Mouse (Mus musculus): ENCODE measurements around the gene Ntrk2. TPM values are rescaled to one million over a fixed set of nuclear protein-coding genes. Genes with fewer than 3 reads are reported as not detected.

Gene Ntrk2
- polyA plus RNA-seq, 2 experiments, result 0.04 to 0.07 TPM

DNA sequence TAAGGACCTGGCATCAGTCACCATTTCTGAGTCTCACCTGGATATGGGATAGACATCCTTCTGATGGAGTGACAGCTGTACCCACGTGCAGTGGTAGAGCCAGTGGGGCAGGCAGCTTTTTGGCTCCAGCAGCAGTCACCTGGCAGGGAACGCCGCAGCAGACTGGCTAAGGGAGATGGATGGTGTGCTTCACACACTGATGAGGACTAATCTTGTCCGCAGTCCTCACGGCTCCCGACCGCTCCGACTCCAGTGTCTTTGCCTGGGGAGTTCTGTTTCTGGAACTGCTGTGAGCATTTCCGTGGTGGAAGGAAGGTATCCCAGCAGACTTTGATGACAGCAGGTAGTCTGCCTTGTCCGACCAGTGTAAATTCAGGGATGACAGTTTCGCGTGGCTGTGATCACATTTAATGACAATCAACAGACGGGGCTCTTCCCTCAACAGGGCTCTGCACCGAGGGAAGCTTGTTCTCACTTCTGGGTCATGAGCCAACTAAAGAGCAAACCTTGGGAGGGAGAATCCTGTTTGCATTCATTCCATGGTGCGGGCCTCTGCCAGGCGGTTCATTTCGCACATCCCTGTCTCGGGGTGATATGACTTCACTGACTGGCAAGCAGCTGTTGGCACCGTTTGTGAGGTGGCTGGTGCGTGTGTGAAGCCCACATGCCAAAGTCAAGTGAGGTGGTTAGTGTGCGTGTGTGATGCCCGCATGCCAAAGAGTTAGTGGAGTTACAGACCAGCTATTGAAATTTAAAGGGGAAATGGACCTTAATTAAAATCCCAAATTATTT is 216.1 kb downstream of the Ntrk2 start:
- Histone ChIP-seq H3K4me3 (ENCODE audit: insufficient read depth in 1 of 2, low read depth in 2 of 2, low read length in 2 of 2) (no peak overlapping the region), H3K27me3 (ENCODE audit: control insufficient read depth, insufficient read depth, low read length) (no peaks in the 10 kb centered on the region), H3K4me2 (ENCODE audit: low read depth) (no peak overlapping the region), H3K4me1 (replicated peaks; ENCODE audit: control insufficient read depth in 2 of 2, insufficient read depth in 2 of 2, low read length in 1 of 2) (no peaks in the 10 kb centered on the region), H3K9me3 (ENCODE audit: control insufficient read depth, low read length) (no peaks in the 10 kb centered on the region), H3K9ac (replicated peaks) (no peak overlapping the region), H3K27ac (no peak overlapping the region), H3K36me3 (replicated peaks; ENCODE audit: control insufficient read depth, insufficient read depth, low read depth) (no peaks in the 10 kb centered on the region)
- 73% methylated on average over 22 of the region's 22 CpGs for WGBS (ENCODE audit: insufficient replicate concordance)
- ATAC-seq (ENCODE audit: insufficient read depth) (no peak), DNase-seq (ENCODE audit: low read depth in 3 of 3, low spot score in 3 of 3) (no peak)
- TF ChIP-seq EP300 (IDR thresholded peaks at IDR 0.05; ENCODE audit: low read depth), result no peak
- no peak for TF ChIP-seq CTCF (IDR thresholded peaks at IDR 0.05; ENCODE audit: low read depth)

DNA sequence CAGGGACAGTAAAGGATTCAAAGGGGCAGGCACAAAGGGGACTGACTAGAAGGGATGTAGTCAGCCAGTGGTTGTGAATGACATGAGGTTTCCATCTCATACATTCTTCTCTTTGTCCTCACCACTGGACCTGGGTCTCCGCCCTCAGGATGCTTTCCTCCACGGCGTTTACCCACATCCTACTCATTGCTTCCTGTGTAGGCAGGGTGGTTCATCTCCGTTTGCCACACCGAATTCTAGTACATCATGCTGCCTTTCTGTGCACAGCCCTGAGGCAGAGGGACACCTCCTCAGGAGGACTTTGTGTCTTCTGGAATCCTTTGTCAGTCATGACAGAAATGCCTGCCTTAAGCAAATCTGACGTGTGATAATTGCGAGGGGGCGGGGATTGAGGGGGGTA is 219.3 kb downstream of the Ntrk2 start:
- Histone ChIP-seq H3K4me3 (ENCODE audit: insufficient read depth in 1 of 2, low read depth in 2 of 2, low read length in 2 of 2) (no peak overlapping the region), H3K27ac (no peak overlapping the region), H3K36me3 (replicated peaks; ENCODE audit: control insufficient read depth, insufficient read depth, low read depth) (no peaks in the 10 kb centered on the region), H3K9me3 (ENCODE audit: control insufficient read depth, low read length) (no peaks in the 10 kb centered on the region), H3K4me1 (replicated peaks; ENCODE audit: control insufficient read depth in 2 of 2, insufficient read depth in 2 of 2, low read length in 1 of 2) (no peaks in the 10 kb centered on the region), H3K9ac (replicated peaks) (no peak overlapping the region), H3K4me2 (ENCODE audit: low read depth) (no peak overlapping the region), H3K27me3 (ENCODE audit: control insufficient read depth, insufficient read depth, low read length) (no peaks in the 10 kb centered on the region)
- ATAC-seq (ENCODE audit: insufficient read depth) (no peak), DNase-seq (ENCODE audit: low read depth in 3 of 3, low spot score in 3 of 3) (no peak)
- no peak for TF ChIP-seq EP300 (IDR thresholded peaks at IDR 0.05; ENCODE audit: low read depth)
- no peak for TF ChIP-seq CTCF (IDR thresholded peaks at IDR 0.05; ENCODE audit: low read depth)
- WGBS (ENCODE audit: insufficient replicate concordance), result 40% methylated on average over 8 of the region's 8 CpGs

- Histone ChIP-seq H3K9ac (replicated peaks) (no peak overlapping the region), H3K36me3 (replicated peaks; ENCODE audit: control insufficient read depth, insufficient read depth, low read depth) (no peaks in the 10 kb centered on the region), H3K27ac (no peak overlapping the region), H3K4me1 (replicated peaks; ENCODE audit: control insufficient read depth in 2 of 2, insufficient read depth in 2 of 2, low read length in 1 of 2) (no peaks in the 10 kb centered on the region), H3K9me3 (ENCODE audit: control insufficient read depth, low read length) (no peaks in the 10 kb centered on the region), H3K27me3 (ENCODE audit: control insufficient read depth, insufficient read depth, low read length) (no peaks in the 10 kb centered on the region), H3K4me3 (ENCODE audit: insufficient read depth in 1 of 2, low read depth in 2 of 2, low read length in 2 of 2) (no peak overlapping the region), H3K4me2 (ENCODE audit: low read depth) (no peak overlapping the region)
- ATAC-seq (ENCODE audit: insufficient read depth), result no peak
- WGBS (ENCODE audit: insufficient replicate concordance), result 62% methylated on average over 9 of the region's 9 CpGs
- DNase-seq (ENCODE audit: low read depth in 3 of 3, low spot score in 3 of 3), result no peak
- no peak for TF ChIP-seq EP300 (IDR thresholded peaks at IDR 0.05; ENCODE audit: low read depth)
These were observed 221.1 kb downstream of the Ntrk2 start for GRCm38 (mm10) chr13:59027436-59027835.

GRCm38 (mm10) chr13:59028546-59028945 is 222.2 kb downstream of the Ntrk2 start:
- no peak for DNase-seq (ENCODE audit: low read depth in 3 of 3, low spot score in 3 of 3)
- TF ChIP-seq EP300 (IDR thresholded peaks at IDR 0.05; ENCODE audit: low read depth) (no peak), CTCF (IDR thresholded peaks at IDR 0.05; ENCODE audit: low read depth) (no peak)
- Histone ChIP-seq H3K27ac (no peak overlapping the region), H3K9me3 (ENCODE audit: control insufficient read depth, low read length) (no peaks in the 10 kb centered on the region), H3K4me2 (ENCODE audit: low read depth) (no peak overlapping the region), H3K4me3 (ENCODE audit: insufficient read depth in 1 of 2, low read depth in 2 of 2, low read length in 2 of 2) (no peak overlapping the region), H3K27me3 (ENCODE audit: control insufficient read depth, insufficient read depth, low read length) (no peaks in the 10 kb centered on the region), H3K36me3 (replicated peaks; ENCODE audit: control insufficient read depth, insufficient read depth, low read depth) (no peaks in the 10 kb centered on the region), H3K4me1 (replicated peaks; ENCODE audit: control insufficient read depth in 2 of 2, insufficient read depth in 2 of 2, low read length in 1 of 2) (no peaks in the 10 kb centered on the region), H3K9ac (replicated peaks) (no peak overlapping the region)
- 65% methylated on average over 4 of the region's 4 CpGs for WGBS (ENCODE audit: insufficient replicate concordance)
- no peak for ATAC-seq (ENCODE audit: insufficient read depth)

DNA sequence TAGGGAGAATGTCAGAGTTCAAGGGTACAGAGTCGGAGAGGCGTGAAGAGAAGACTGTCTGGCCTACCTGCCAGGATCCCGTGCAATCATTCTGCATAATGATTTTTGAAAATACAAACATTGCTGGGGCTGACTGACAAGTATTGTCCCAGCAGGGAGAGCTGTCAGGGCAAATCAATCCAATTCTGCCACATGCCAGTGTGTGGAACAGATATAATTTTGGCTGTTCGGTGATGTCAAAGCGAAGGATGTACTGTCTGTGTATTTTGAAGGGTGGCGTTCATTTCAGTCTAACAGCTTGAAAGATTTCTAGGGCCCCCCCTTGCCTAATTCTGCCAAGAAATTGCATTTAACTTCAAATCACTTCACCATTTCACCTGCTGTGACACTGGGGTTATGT is 224.2 kb downstream of the Ntrk2 start:
- ATAC-seq (ENCODE audit: insufficient read depth) (no peak), DNase-seq (ENCODE audit: low read depth in 3 of 3, low spot score in 3 of 3) (no peak)
- Histone ChIP-seq H3K36me3 (replicated peaks; ENCODE audit: control insufficient read depth, insufficient read depth, low read depth) (no peaks in the 10 kb centered on the region), H3K4me2 (ENCODE audit: low read depth) (no peak overlapping the region), H3K4me1 (replicated peaks; ENCODE audit: control insufficient read depth in 2 of 2, insufficient read depth in 2 of 2, low read length in 1 of 2) (no peaks in the 10 kb centered on the region), H3K9me3 (ENCODE audit: control insufficient read depth, low read length) (no peaks in the 10 kb centered on the region), H3K4me3 (ENCODE audit: insufficient read depth in 1 of 2, low read depth in 2 of 2, low read length in 2 of 2) (no peak overlapping the region), H3K27me3 (ENCODE audit: control insufficient read depth, insufficient read depth, low read length) (no peaks in the 10 kb centered on the region), H3K27ac (no peak overlapping the region), H3K9ac (replicated peaks) (no peak overlapping the region)
- TF ChIP-seq CTCF (IDR thresholded peaks at IDR 0.05; ENCODE audit: low read depth) (no peak), EP300 (IDR thresholded peaks at IDR 0.05; ENCODE audit: low read depth) (no peak)
- WGBS (ENCODE audit: insufficient replicate concordance), result 80% methylated on average over 6 of the region's 6 CpGs
